Mouse (Mus musculus) E14TG2a.4 (cell line): ENCODE measurements around the gene Caskin2.

Experiments used
- H3K27me3 ChIP-seq: 2 replicates; pipeline ENCODE4 v1.6.1; 2014; ENCODE audit warnings: low read length, control low read depth; ENCODE audit not compliant: insufficient read depth
- H3K36me3 ChIP-seq: 2 replicates; pipeline ENCODE4 v1.6.1; 2014; ENCODE audit warnings: low read length, control low read depth; ENCODE audit not compliant: insufficient read depth
- H3K4me1 ChIP-seq: replicated peaks from 2 replicates; pipeline ENCODE4 v1.6.1; 2014; ENCODE audit warnings: low read depth, low read length, control low read depth
- H3K4me3 ChIP-seq: replicated peaks from 2 replicates; pipeline ENCODE4 v1.5.1; 2014; ENCODE audit warnings: mild to moderate bottlenecking, low read length
- H3K9me3 ChIP-seq: 2 replicates; pipeline ENCODE4 v1.6.1; 2014; ENCODE audit warnings: low read length, control low read depth
- CTCF ChIP-seq: conservative IDR thresholded peaks from 2 replicates; pipeline ENCODE4 v1.5.1; 2014; ENCODE audit warnings: low read length
- NANOG ChIP-seq: IDR thresholded peaks from 2 replicates; pipeline ENCODE4 v1.6.1; 2014; ENCODE audit warnings: borderline replicate concordance, low read length, mixed read lengths
- POU5F1 ChIP-seq: IDR thresholded peaks from 2 replicates; pipeline ENCODE4 v1.6.1; 2014; ENCODE audit warnings: low read length, borderline replicate concordance

The Caskin2 gene

GRCm38 (mm10) chr11:115780141-115781070, 33.0 kb downstream of the Caskin2 start:
- Histone ChIP-seq H3K36me3 (no peaks in the 10 kb centered on the region), H3K4me1 (peaks cover 80% of the 10 kb centered on the region), H3K27me3 (peaks cover 4% of the 10 kb centered on the region; the same call in 1 of the 2 replicates), H3K9me3 (no peaks in the 10 kb centered on the region), H3K4me3 (peak overlapping the region; percentile 56; the same call in 1 of the 2 replicates)
- no peak for TF ChIP-seq CTCF
- no peak for TF ChIP-seq POU5F1

GRCm38 (mm10) chr11:115779038-115779571, 34.3 kb downstream of the Caskin2 start:
- peaks cover 77% of the 10 kb centered on the region for H3K4me1 ChIP-seq
- TF ChIP-seq NANOG (no peak), POU5F1 (no peak), CTCF (no peak)
- no peaks in the 10 kb centered on the region for H3K9me3 ChIP-seq
- no peaks in the 10 kb centered on the region for H3K36me3 ChIP-seq
- H3K4me3 ChIP-seq = peak overlapping the region; percentile 29; the same call in 1 of the 2 replicates
- H3K27me3 ChIP-seq = peaks cover 4% of the 10 kb centered on the region; the same call in 1 of the 2 replicates

- Histone ChIP-seq H3K4me3 (peak overlapping the region; percentile 46), H3K27me3 (peaks cover 4% of the 10 kb centered on the region; the same call in 1 of the 2 replicates), H3K4me1 (peaks cover 70% of the 10 kb centered on the region), H3K9me3 (no peaks in the 10 kb centered on the region), H3K36me3 (no peaks in the 10 kb centered on the region)
- TF ChIP-seq POU5F1 = no peak
- no peak for TF ChIP-seq NANOG
- TF ChIP-seq CTCF = no peak
Measured at GRCm38 (mm10) chr11:115777487-115778335, 35.7 kb downstream of the Caskin2 start.

- Histone ChIP-seq H3K4me3 (peak overlapping the region; percentile 46), H3K9me3 (no peaks in the 10 kb centered on the region), H3K4me1 (peaks cover 65% of the 10 kb centered on the region), H3K36me3 (no peaks in the 10 kb centered on the region), H3K27me3 (peaks cover 4% of the 10 kb centered on the region; the same call in 1 of the 2 replicates)
- TF ChIP-seq POU5F1 (no peak), CTCF (no peak), NANOG (no peak)
Measured at GRCm38 (mm10) chr11:115776954-115777353, 36.5 kb downstream of the Caskin2 start.

GRCm38 (mm10) chr11:115775821-115776665, 37.4 kb downstream of the Caskin2 start:
- Histone ChIP-seq H3K9me3 (no peaks in the 10 kb centered on the region), H3K36me3 (no peaks in the 10 kb centered on the region), H3K4me1 (peaks cover 56% of the 10 kb centered on the region), H3K27me3 (peaks cover 4% of the 10 kb centered on the region; the same call in 1 of the 2 replicates), H3K4me3 (0 out of 2 replicates have a peak overlapping the region, but pooled peaks have one; percentile 1)
- TF ChIP-seq NANOG (no peak), POU5F1 (no peak), CTCF (no peak)

GRCm38 (mm10) chr11:115774653-115775052, 38.8 kb downstream of the Caskin2 start:
- Histone ChIP-seq H3K27me3 (no peaks in the 10 kb centered on the region), H3K4me1 (peaks cover 52% of the 10 kb centered on the region), H3K4me3 (no peak overlapping the region), H3K9me3 (no peaks in the 10 kb centered on the region), H3K36me3 (no peaks in the 10 kb centered on the region)
- TF ChIP-seq NANOG (no peak), CTCF (no peak), POU5F1 (no peak)

GRCm38 (mm10) chr11:115768896-115769295, 44.5 kb downstream of the Caskin2 start:
- TF ChIP-seq CTCF = no peak
- no peak for TF ChIP-seq POU5F1
- no peak for TF ChIP-seq NANOG
- H3K4me1 ChIP-seq = peaks cover 50% of the 10 kb centered on the region

GRCm38 (mm10) chr11:115766981-115767380, 46.5 kb downstream of the Caskin2 start:
- Histone ChIP-seq H3K36me3 (no peaks in the 10 kb centered on the region), H3K9me3 (no peaks in the 10 kb centered on the region), H3K4me3 (peak overlapping the region; percentile 88; the same call in 1 of the 2 replicates), H3K4me1 (peaks cover 55% of the 10 kb centered on the region), H3K27me3 (peaks cover 4% of the 10 kb centered on the region; the same call in 1 of the 2 replicates)
- no peak for TF ChIP-seq CTCF
- TF ChIP-seq POU5F1 = no peak
- TF ChIP-seq NANOG = no peak

More at GRCm38 (mm10) chr11:115768896-115769295, 44.5 kb downstream of the Caskin2 start:
- Histone ChIP-seq H3K9me3 (no peaks in the 10 kb centered on the region), H3K36me3 (no peaks in the 10 kb centered on the region), H3K27me3 (peaks cover 4% of the 10 kb centered on the region; the same call in 1 of the 2 replicates), H3K4me3 (no peak overlapping the region)
